Mouse (Mus musculus): ENCODE data around the gene Kif1b. TPM values are rescaled to one million over a fixed set of nuclear protein-coding genes. Genes with fewer than 3 reads are reported as not detected.

The Kif1b gene
- polyA plus RNA-seq, 1 experiment from 2014 or later = 5.1 TPM

DNA sequence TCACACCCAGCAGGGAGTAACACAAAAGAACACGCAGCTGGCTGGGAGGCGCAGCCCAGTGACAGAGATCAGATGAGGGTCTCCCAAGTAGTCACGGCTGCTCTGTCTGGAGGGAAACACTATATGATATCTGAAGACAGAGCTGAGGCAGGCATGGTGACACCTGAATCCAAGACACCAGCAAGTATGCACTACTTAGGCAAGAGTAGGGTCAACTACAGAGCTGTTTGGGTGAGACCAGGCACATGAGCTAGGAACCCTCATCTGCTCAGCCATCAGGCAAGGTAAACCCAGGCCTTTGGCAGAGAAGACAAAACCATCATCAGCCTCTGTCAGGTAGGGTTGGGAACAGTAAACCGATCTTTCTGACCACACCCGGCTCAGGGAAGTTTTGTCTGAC, 174.1 kb downstream of the Kif1b start:
- no peaks in the 10 kb centered on the region for H3K9me3 ChIP-seq (replicated peaks)
- no peak overlapping the region for H3K4me2 ChIP-seq
- peaks cover 20% of the 10 kb centered on the region for H3K36me3 ChIP-seq
- peaks cover 21% of the 10 kb centered on the region for H3K4me1 ChIP-seq (replicated peaks)
- DNase-seq (no peak), ATAC-seq (ENCODE audit: low read depth) (no peak)
- peak overlapping the region; percentile 41; the same call in 1 of the 2 replicates for H3K27ac ChIP-seq
- no peak overlapping the region for H3K9ac ChIP-seq
- no peaks in the 10 kb centered on the region for H3K27me3 ChIP-seq
- WGBS (ENCODE audit: insufficient replicate concordance) = 78% methylated on average over 5 of the region's 5 CpGs
- H3K4me3 ChIP-seq (replicated peaks) = no peak overlapping the region

DNA sequence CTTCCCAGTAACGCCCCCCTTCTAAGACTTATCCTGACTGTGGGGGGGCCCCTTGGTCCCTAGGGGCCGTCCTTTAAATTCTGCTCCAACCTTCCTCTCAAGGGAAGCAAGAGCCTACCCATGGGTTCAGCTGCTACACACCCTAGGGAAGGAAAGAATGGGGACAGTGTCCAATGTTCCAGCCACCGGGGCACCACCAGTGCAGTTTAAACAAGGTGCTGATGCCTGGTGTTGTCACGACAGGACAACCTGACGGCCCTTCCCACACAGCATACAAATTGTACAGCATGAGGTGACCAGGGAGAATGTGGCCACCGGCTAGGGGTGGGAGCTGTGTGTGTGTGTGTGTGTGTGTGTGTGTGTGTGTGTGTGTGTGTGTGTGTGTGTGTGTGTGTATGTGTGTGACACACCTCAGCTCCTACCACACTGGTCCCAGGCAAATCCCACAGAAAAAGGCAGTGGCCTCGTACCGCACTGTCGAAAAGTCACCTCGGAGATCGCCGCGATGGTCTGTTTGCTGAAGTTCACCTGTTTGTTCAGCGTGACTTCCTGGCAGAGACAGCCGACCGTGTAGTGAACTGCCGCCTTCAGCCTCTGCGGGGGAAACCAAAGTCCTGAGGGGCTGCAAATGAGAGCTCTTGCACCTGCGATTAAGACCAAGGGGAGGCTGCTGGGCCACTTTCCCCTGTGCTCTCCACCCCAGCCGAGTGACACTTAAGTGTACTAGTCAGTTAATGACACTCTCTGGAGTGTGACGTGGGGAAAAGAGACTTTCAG, 175.5 kb downstream of the Kif1b start:
- ATAC-seq (ENCODE audit: low read depth) (peak; percentile 11; the same call in 1 of the 2 replicates), DNase-seq (no peak)
- Histone ChIP-seq H3K4me1 (replicated peaks) (peaks cover 26% of the 10 kb centered on the region), H3K9me3 (replicated peaks) (no peaks in the 10 kb centered on the region), H3K9ac (no peak overlapping the region), H3K4me3 (replicated peaks) (no peak overlapping the region), H3K36me3 (peaks cover 27% of the 10 kb centered on the region), H3K27me3 (no peaks in the 10 kb centered on the region), H3K4me2 (no peak overlapping the region), H3K27ac (peak overlapping the region; percentile 41)
- WGBS (ENCODE audit: insufficient replicate concordance) = 77% methylated on average over 21 of the region's 21 CpGs

DNA sequence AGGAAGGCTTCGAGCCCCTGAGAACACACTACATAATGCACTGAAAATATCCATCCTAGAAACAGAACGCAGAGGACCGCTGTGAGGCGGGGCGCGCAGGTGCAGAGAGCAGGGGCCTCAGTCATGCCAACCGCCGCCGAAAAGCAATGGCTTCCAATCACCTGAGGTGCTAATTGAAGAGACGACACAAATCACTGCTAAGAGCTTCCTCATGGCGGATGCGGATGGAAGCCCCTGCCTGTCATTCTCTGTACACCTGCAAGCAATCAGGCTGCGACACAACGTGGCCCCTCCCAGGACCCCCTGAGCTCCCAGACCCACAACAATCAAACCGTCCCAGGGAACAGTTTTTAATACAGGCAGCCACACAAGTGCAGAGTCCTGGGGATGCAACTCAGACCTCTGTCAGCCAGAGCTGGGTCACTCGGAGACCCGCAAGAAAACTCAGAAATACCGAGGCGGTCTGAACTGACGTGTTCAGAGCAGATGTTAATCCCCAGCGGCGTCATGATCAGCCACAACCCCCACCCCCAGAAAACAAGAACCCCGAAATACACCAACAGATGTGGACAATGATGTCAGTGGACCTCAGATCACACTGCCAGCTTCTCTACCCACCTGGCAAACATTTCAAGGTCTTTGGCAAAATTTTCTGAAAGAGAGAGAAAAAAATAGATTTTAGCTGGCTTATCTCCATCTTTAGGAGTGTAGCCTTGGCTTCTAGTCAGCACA, 176.3 kb downstream of the Kif1b start:
- no peak overlapping the region for H3K27ac ChIP-seq
- 86% methylated on average over 23 of the region's 23 CpGs for WGBS (ENCODE audit: insufficient replicate concordance)
- no peak overlapping the region for H3K4me3 ChIP-seq (replicated peaks)
- H3K4me2 ChIP-seq = no peak overlapping the region
- H3K27me3 ChIP-seq = no peaks in the 10 kb centered on the region
- DNase-seq (no peak), ATAC-seq (ENCODE audit: low read depth) (no peak)
- no peak overlapping the region for H3K9ac ChIP-seq
- H3K4me1 ChIP-seq (replicated peaks) = peaks cover 21% of the 10 kb centered on the region
- H3K36me3 ChIP-seq = peaks cover 27% of the 10 kb centered on the region
- H3K9me3 ChIP-seq (replicated peaks) = no peaks in the 10 kb centered on the region

DNA sequence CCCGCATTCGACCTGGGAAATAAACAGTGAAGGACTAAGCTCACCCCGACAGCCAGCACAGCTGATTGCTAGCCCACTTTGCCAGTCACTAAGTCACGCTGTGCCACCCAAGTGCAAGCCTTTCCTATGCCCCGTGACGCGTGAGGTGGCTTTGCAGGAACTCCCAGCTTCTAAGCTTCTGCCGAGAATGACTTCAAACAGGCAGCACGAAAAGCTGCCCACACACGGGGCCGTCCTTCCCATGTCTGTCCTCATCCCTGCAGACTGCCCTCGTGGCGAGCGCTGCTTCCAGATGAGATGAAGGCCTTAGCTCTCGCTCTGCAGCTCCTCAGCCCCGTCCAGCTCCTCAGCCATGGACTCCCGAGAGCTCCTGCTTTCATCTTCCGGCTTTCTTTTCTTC, 179.0 kb downstream of the Kif1b start:
- H3K9ac ChIP-seq = no peak overlapping the region
- no peaks in the 10 kb centered on the region for H3K9me3 ChIP-seq (replicated peaks)
- ATAC-seq (ENCODE audit: low read depth) (no peak), DNase-seq (no peak)
- H3K27ac ChIP-seq = no peak overlapping the region
- H3K4me2 ChIP-seq = no peak overlapping the region
- no peak overlapping the region for H3K4me3 ChIP-seq (replicated peaks)
- H3K27me3 ChIP-seq = no peaks in the 10 kb centered on the region
- WGBS (ENCODE audit: insufficient replicate concordance) = 81% methylated on average over 18 of the region's 18 CpGs
- H3K36me3 ChIP-seq = peaks cover 27% of the 10 kb centered on the region
- peaks cover 20% of the 10 kb centered on the region for H3K4me1 ChIP-seq (replicated peaks)

DNA sequence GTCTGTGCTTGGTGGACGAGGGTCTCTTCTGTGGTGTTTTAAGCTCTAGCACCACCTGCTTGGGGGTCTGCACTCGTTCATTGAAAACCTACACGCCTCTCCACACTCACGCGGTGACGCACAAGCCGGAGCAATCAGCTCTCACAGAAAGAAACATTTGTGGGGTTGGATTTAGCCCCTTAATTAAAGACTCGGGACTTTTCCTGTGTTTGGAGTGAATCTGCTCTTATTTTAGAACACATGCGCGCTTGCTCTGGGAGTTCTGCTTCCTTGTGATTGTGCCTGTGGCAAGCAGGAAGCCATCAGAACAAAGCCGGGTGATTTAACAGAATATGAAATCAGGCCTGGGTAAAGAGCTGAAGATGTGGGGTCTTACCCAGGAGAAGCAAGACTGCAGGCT, 180.8 kb downstream of the Kif1b start, which contains the start of gene Cort:
TSS of gene Cort (minus strand) at position 101 of the 400 bp plus-strand sequence.
- no peaks in the 10 kb centered on the region for H3K27me3 ChIP-seq
- WGBS (ENCODE audit: insufficient replicate concordance) = 79% methylated on average over 11 of the region's 11 CpGs
- H3K9ac ChIP-seq = no peak within 1 kb of the TSS
- H3K36me3 ChIP-seq = peaks cover 25% of the 10 kb centered on the region
- H3K4me2 ChIP-seq = no peak within 1 kb of the TSS
- H3K4me3 ChIP-seq (replicated peaks) = no peak within 1 kb of the TSS
- no peak for ATAC-seq (ENCODE audit: low read depth)
- DNase-seq = no peak
- H3K4me1 ChIP-seq (replicated peaks) = peaks cover 14% of the 10 kb centered on the region
- no peak within 1 kb of the TSS for H3K27ac ChIP-seq
- H3K9me3 ChIP-seq (replicated peaks) = no peaks in the 10 kb centered on the region

Other genes starting within 250 kb of the Kif1b start
- gene Pex14, start 207.8 kb downstream of the Kif1b start, polyA plus RNA-seq (2015; fragmentation: Nextera tagmentation; extraction: Ambion mirVana) = 27.7 and 28.4 TPM in 2 replicates
- gene Dffa, start 203.5 kb downstream of the Kif1b start, polyA plus RNA-seq (2015; fragmentation: Nextera tagmentation; extraction: Ambion mirVana) = 20.7 and 22.7 TPM in 2 replicates
- not detected in 2 replicates for gene Cort, start 180.9 kb downstream of the Kif1b start, polyA plus RNA-seq (2015; fragmentation: Nextera tagmentation; extraction: Ambion mirVana)
- gene Cenps, start 170.1 kb downstream of the Kif1b start, polyA plus RNA-seq (2015; fragmentation: Nextera tagmentation; extraction: Ambion mirVana) = 20.7 and 24.8 TPM in 2 replicates
- 74.7 and 80.2 TPM in 2 replicates for gene Pgd, start 140.9 kb downstream of the Kif1b start, polyA plus RNA-seq (2015; fragmentation: Nextera tagmentation; extraction: Ambion mirVana)
- 11.9 and 14.2 TPM in 2 replicates for gene Ube4b, start 119.1 kb upstream of the Kif1b start, polyA plus RNA-seq (2015; fragmentation: Nextera tagmentation; extraction: Ambion mirVana)
- gene Rbp7, start 147.3 kb upstream of the Kif1b start, polyA plus RNA-seq (2015; fragmentation: Nextera tagmentation; extraction: Ambion mirVana) = not detected in 2 replicates
- gene Tmem274, start 169.7 kb upstream of the Kif1b start, polyA plus RNA-seq (2015; fragmentation: Nextera tagmentation; extraction: Ambion mirVana) = 0.19 TPM in 1 of 2 replicates, not detected in the other
- 6.5 and 6.7 TPM in 2 replicates for gene Nmnat1, start 177.5 kb upstream of the Kif1b start, polyA plus RNA-seq (2015; fragmentation: Nextera tagmentation; extraction: Ambion mirVana)
- gene Lzic, start 177.5 kb upstream of the Kif1b start, polyA plus RNA-seq (2015; fragmentation: Nextera tagmentation; extraction: Ambion mirVana) = 19.6 and 20.5 TPM in 2 replicates
- gene Ctnnbip1, start 210.5 kb upstream of the Kif1b start, polyA plus RNA-seq (2015; fragmentation: Nextera tagmentation; extraction: Ambion mirVana) = 5.5 and 6.5 TPM in 2 replicates

Measured in liver, embryonic 13.5 days (tissue).